Mouse (Mus musculus) lung, adult 2 months (tissue): ENCODE results near the gene Zmynd19.

Experiments
- CTCF ChIP-seq: fragments of 200-500 bp; IDR thresholded peaks from 2 replicates; pipeline ENCODE4 v1.5.1; 2011; ENCODE audit warnings: mild to moderate bottlenecking, low read length, control low read depth; ENCODE audit not compliant: insufficient read depth
- POLR2A ChIP-seq: fragments of 200-500 bp; IDR thresholded peaks from 2 replicates; pipeline ENCODE4 v1.6.1; 2011; ENCODE audit warnings: low read depth, mild to moderate bottlenecking, control low read depth, low read length, borderline replicate concordance; ENCODE audit errors: extremely low read depth

DNA sequence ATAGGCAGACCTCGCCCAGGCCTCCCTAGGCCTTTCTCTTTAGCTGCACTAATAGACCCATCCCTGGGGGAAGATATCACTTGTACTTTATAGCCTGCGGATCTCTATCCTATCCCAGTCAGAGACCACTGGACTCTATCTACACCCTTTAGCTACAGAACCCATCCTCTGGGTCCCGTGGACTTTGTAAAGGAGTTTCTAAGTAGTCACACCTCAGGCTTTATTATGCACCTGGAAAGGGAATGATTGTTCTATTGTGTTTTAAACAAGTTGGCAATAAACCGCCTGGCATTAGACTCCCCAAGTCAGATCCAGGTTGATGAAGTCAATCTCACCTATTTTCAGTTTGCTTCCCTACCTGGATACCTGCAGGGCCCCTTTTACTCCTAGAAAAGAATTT, 37.4 kb upstream of the Zmynd19 start:
- TF ChIP-seq CTCF (no peak), POLR2A (no peak)
